Mouse (Mus musculus): Measurements from ENCODE around the gene Gm49318. TPM values are rescaled to one million over a fixed set of nuclear protein-coding genes. Genes with fewer than 3 reads are reported as not detected.

Gene Gm49318
- polyA plus RNA-seq, 1 experiment: not detected

- Histone ChIP-seq H3K4me2 (ENCODE audit: low read depth) (peak overlapping the region; percentile 83), H3K27me3 (ENCODE audit: control insufficient read depth, insufficient read depth, insufficient read length) (no peaks in the 10 kb centered on the region), H3K36me3 (ENCODE audit: control insufficient read depth, insufficient read depth) (no peaks in the 10 kb centered on the region), H3K4me3 (peak overlapping the region; percentile 26), H3ac (ENCODE audit: control insufficient read depth, insufficient read length) (no peak overlapping the region), H3K79me2 (ENCODE audit: control insufficient read depth, insufficient read depth) (no peaks in the 10 kb centered on the region)
- TF ChIP-seq TCF3 (IDR thresholded peaks at IDR 0.05; ENCODE audit: insufficient read length, low read depth): no peak
- TF ChIP-seq CEBPB (IDR thresholded peaks at IDR 0.05; ENCODE audit: insufficient read depth, poor library complexity, severe bottlenecking): no peak
- TF ChIP-seq MYOG (IDR thresholded peaks at IDR 0.05; ENCODE audit: control insufficient read depth in 1 of 3, insufficient read depth in 1 of 3, insufficient read length in 2 of 3, low read depth in 2 of 3): no peak
- TF ChIP-seq MYOD1 (IDR thresholded peaks at IDR 0.05; ENCODE audit: control insufficient read depth in 1 of 3, insufficient read length in 2 of 3, low read depth in 2 of 3): no peak
- TF ChIP-seq REST (IDR thresholded peaks at IDR 0.05; ENCODE audit: insufficient read depth, insufficient read length): no peak
- no peak for TF ChIP-seq E2F4 (IDR thresholded peaks at IDR 0.05; ENCODE audit: insufficient read depth)
- TF ChIP-seq TCF12 (IDR thresholded peaks at IDR 0.05; ENCODE audit: insufficient read depth, poor library complexity, severe bottlenecking): no peak
- TF ChIP-seq USF1 (IDR thresholded peaks at IDR 0.05; ENCODE audit: low read depth): no peak
- TF ChIP-seq POLR2AphosphoS2 (IDR thresholded peaks at IDR 0.05; ENCODE audit: insufficient read length, low read depth): no peak
- TF ChIP-seq SRF (IDR thresholded peaks at IDR 0.05; ENCODE audit: control insufficient read depth, insufficient read length, low read depth): no peak
- TF ChIP-seq MAX (IDR thresholded peaks at IDR 0.05; ENCODE audit: low read depth): no peak
- TF ChIP-seq POLR2A (IDR thresholded peaks at IDR 0.05; ENCODE audit: insufficient read length, low read depth): no peak
These were observed 1.2 kb upstream of the Gm49318 start for GRCm38 (mm10) chr9:22072276-22072675.

GRCm38 (mm10) chr9:22069881-22070553 lies 1.0 kb downstream of the Gm49318 start:
- Histone ChIP-seq H3K4me3 (peak overlapping the region; percentile 26), H3K36me3 (ENCODE audit: control insufficient read depth, insufficient read depth) (no peaks in the 10 kb centered on the region)

GRCm38 (mm10) chr9:22067195-22067594 lies 3.9 kb downstream of the Gm49318 start:
- Histone ChIP-seq H3ac (ENCODE audit: control insufficient read depth, insufficient read length) (no peak overlapping the region), H3K4me3 (no peak overlapping the region), H3K27me3 (ENCODE audit: control insufficient read depth, insufficient read depth, insufficient read length) (no peaks in the 10 kb centered on the region), H3K79me2 (ENCODE audit: control insufficient read depth, insufficient read depth) (no peaks in the 10 kb centered on the region), H3K4me2 (ENCODE audit: low read depth) (no peak overlapping the region), H3K36me3 (ENCODE audit: control insufficient read depth, insufficient read depth) (peaks cover 7% of the 10 kb centered on the region)
- TF ChIP-seq MYOD1 (IDR thresholded peaks at IDR 0.05; ENCODE audit: control insufficient read depth in 1 of 3, insufficient read length in 2 of 3, low read depth in 2 of 3) (no peak), MYOG (IDR thresholded peaks at IDR 0.05; ENCODE audit: control insufficient read depth in 1 of 3, insufficient read depth in 1 of 3, insufficient read length in 2 of 3, low read depth in 2 of 3) (no peak), E2F4 (IDR thresholded peaks at IDR 0.05; ENCODE audit: insufficient read depth) (no peak), SRF (IDR thresholded peaks at IDR 0.05; ENCODE audit: control insufficient read depth, insufficient read length, low read depth) (no peak), TCF3 (IDR thresholded peaks at IDR 0.05; ENCODE audit: insufficient read length, low read depth) (no peak), REST (IDR thresholded peaks at IDR 0.05; ENCODE audit: insufficient read depth, insufficient read length) (no peak), USF1 (IDR thresholded peaks at IDR 0.05; ENCODE audit: low read depth) (no peak), POLR2AphosphoS2 (IDR thresholded peaks at IDR 0.05; ENCODE audit: insufficient read length, low read depth) (no peak), TCF12 (IDR thresholded peaks at IDR 0.05; ENCODE audit: insufficient read depth, poor library complexity, severe bottlenecking) (no peak), CEBPB (IDR thresholded peaks at IDR 0.05; ENCODE audit: insufficient read depth, poor library complexity, severe bottlenecking) (no peak), POLR2A (IDR thresholded peaks at IDR 0.05; ENCODE audit: insufficient read length, low read depth) (no peak), MAX (IDR thresholded peaks at IDR 0.05; ENCODE audit: low read depth) (no peak)

More at GRCm38 (mm10) chr9:22069881-22070553, 1.0 kb downstream of the Gm49318 start:
- H3K27me3 ChIP-seq (ENCODE audit: control insufficient read depth, insufficient read depth, insufficient read length): no peaks in the 10 kb centered on the region
- H3ac ChIP-seq (ENCODE audit: control insufficient read depth, insufficient read length): peak overlapping the region; percentile 82
- no peaks in the 10 kb centered on the region for H3K79me2 ChIP-seq (ENCODE audit: control insufficient read depth, insufficient read depth)
- H3K4me2 ChIP-seq (ENCODE audit: low read depth): peak overlapping the region; percentile 73
- no peak for TF ChIP-seq TCF12 (IDR thresholded peaks at IDR 0.05; ENCODE audit: insufficient read depth, poor library complexity, severe bottlenecking)
- TF ChIP-seq POLR2A (IDR thresholded peaks at IDR 0.05; ENCODE audit: insufficient read length, low read depth): no peak
- no peak for TF ChIP-seq MYOD1 (IDR thresholded peaks at IDR 0.05; ENCODE audit: control insufficient read depth in 1 of 3, insufficient read length in 2 of 3, low read depth in 2 of 3)
- TF ChIP-seq TCF3 (IDR thresholded peaks at IDR 0.05; ENCODE audit: insufficient read length, low read depth): no peak
- no peak for TF ChIP-seq POLR2AphosphoS2 (IDR thresholded peaks at IDR 0.05; ENCODE audit: insufficient read length, low read depth)

DNA sequence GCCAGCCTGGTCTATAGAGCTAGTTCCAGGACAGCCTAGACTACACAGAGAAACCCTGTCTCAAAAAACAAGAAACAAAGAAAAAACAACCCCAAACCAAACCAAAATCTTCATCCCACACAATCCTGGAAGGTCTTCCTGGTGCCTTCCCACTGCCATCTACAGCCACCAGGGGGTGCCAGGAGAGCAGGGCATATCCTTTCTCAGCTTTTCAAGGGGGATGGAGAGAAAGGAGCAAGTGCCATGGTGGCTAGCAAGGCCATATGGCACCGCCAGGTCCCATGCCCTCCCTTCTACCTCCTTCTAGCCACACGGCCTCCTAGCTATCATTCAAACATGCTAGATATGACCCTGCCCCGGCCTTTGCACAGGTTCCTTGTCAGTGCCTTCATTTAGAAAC lies 4.6 kb downstream of the Gm49318 start:
- Histone ChIP-seq H3K4me2 (ENCODE audit: low read depth) (no peak overlapping the region), H3K79me2 (ENCODE audit: control insufficient read depth, insufficient read depth) (no peaks in the 10 kb centered on the region), H3K4me3 (no peak overlapping the region), H3K36me3 (ENCODE audit: control insufficient read depth, insufficient read depth) (peaks cover 7% of the 10 kb centered on the region), H3K27me3 (ENCODE audit: control insufficient read depth, insufficient read depth, insufficient read length) (no peaks in the 10 kb centered on the region), H3ac (ENCODE audit: control insufficient read depth, insufficient read length) (no peak overlapping the region)
- no peak for TF ChIP-seq POLR2AphosphoS2 (IDR thresholded peaks at IDR 0.05; ENCODE audit: insufficient read length, low read depth)
- TF ChIP-seq E2F4 (IDR thresholded peaks at IDR 0.05; ENCODE audit: insufficient read depth): no peak
- TF ChIP-seq TCF3 (IDR thresholded peaks at IDR 0.05; ENCODE audit: insufficient read length, low read depth): no peak
- no peak for TF ChIP-seq MAX (IDR thresholded peaks at IDR 0.05; ENCODE audit: low read depth)
- TF ChIP-seq MYOG (IDR thresholded peaks at IDR 0.05; ENCODE audit: control insufficient read depth in 1 of 3, insufficient read depth in 1 of 3, insufficient read length in 2 of 3, low read depth in 2 of 3): no peak
- TF ChIP-seq USF1 (IDR thresholded peaks at IDR 0.05; ENCODE audit: low read depth): no peak
- no peak for TF ChIP-seq TCF12 (IDR thresholded peaks at IDR 0.05; ENCODE audit: insufficient read depth, poor library complexity, severe bottlenecking)
- TF ChIP-seq CEBPB (IDR thresholded peaks at IDR 0.05; ENCODE audit: insufficient read depth, poor library complexity, severe bottlenecking): no peak
- TF ChIP-seq REST (IDR thresholded peaks at IDR 0.05; ENCODE audit: insufficient read depth, insufficient read length): no peak
- TF ChIP-seq MYOD1 (IDR thresholded peaks at IDR 0.05; ENCODE audit: control insufficient read depth in 1 of 3, insufficient read length in 2 of 3, low read depth in 2 of 3): no peak
- no peak for TF ChIP-seq POLR2A (IDR thresholded peaks at IDR 0.05; ENCODE audit: insufficient read length, low read depth)
- TF ChIP-seq SRF (IDR thresholded peaks at IDR 0.05; ENCODE audit: control insufficient read depth, insufficient read length, low read depth): no peak

Data from myocyte (in vitro differentiated cells).